Mouse (Mus musculus): ENCODE measurements around the gene Cpd.
"Not testable (repeated sequence)": the region's sequence is repeated elsewhere in the genome, so short reads cannot be mapped to it uniquely, and the experiment has no call there.

The Cpd gene

GRCm38 (mm10) chr11:76847354-76847753 is 536 bp upstream of the Cpd start:
- DNase-seq (ENCODE audit: low read depth, low spot score), result no peak

DNA sequence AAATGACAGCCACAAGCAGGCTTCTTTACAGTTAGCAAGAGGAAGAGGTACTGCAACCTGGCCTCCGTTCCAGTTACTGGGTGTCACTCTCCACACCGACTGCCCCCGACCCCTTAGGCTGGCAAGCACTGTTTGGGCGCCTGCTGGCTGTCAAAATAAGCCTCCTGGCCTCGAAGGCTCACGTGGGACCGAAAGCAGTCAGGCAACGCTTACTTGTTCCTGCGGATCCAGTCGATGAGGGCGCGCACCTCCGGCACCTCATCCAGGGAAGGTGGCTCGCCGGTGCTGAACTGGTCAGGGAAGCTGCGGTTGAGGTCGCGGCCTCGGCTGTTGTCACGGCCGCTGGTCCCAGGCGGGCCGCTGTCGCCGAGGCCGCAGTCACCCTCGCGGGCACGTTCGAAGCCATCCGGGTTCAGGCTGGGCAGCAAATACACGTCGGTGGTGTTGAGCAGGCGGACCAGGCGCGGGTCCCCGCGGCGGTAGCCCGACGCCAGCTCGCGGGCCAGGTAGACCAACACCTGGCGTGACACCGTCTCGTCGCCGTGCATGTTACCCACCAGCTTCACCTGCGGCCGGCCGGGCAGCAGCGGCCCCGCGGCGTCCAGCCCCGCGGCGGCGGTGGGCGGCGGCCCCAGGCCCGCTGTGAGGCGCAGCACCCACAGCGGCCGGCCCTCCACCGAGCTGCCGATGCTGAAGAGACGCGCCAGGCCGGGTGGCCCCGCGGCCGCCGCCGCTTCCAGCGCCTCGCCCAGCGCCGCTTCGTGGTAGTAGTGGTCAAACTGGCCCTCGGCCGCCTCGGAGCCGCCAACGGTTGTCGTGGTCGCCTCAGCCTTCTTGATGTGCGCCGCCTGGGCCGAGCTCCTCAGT is 574 bp downstream of the Cpd start:
- peak; percentile 34 for DNase-seq (ENCODE audit: low read depth, low spot score)

- no peak for DNase-seq (ENCODE audit: low read depth, low spot score)
Observed at GRCm38 (mm10) chr11:76845275-76845980, 1.4 kb downstream of the Cpd start.

GRCm38 (mm10) chr11:76838573-76838972 is 8.2 kb downstream of the Cpd start:
- no peak for DNase-seq (ENCODE audit: low read depth, low spot score)

DNA sequence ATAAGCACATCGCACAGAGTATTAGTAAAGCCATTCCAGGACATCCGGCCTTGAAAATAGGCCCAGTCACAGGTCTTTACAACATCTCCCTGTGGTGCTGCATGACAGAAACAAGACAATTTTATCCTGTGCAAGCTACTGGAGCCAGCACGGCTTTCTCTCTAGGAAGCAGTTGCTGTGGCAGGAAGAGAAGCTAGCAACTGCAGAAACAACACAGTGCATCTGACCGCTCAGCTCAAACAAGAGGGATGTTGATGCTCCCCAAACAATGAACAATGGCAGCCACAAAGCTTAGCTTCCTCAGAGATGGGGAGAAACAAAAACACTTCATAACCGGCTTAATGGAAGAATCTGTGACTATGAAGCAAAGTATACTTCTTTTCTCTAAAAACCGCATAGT is 10.5 kb downstream of the Cpd start:
- no peak for DNase-seq (ENCODE audit: low read depth, low spot score)

GRCm38 (mm10) chr11:76835868-76836267 is 10.9 kb downstream of the Cpd start:
- no peak for DNase-seq (ENCODE audit: low read depth, low spot score)

- no peak for DNase-seq (ENCODE audit: low read depth, low spot score)
Observed at GRCm38 (mm10) chr11:76834665-76835064, 12.2 kb downstream of the Cpd start.

DNA sequence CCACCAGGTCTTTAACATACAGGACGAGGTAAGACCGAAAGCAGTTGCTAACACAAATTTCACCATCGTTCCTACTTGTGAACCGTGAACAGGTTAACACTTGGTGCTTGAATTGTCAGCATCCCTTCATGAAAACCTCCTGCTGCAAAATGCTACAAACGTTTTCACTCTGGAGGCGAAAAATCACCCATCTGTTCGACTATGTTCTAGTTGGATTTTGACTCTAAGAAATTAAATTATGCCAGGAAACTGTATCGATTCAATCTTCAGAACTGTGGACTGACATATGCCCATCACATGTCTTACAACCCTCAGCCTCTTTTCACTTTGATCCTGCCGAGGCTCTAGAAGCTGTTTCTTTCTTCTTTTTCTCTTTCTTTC is 21.9 kb downstream of the Cpd start:
- no peak for DNase-seq (ENCODE audit: low read depth, low spot score)

DNA sequence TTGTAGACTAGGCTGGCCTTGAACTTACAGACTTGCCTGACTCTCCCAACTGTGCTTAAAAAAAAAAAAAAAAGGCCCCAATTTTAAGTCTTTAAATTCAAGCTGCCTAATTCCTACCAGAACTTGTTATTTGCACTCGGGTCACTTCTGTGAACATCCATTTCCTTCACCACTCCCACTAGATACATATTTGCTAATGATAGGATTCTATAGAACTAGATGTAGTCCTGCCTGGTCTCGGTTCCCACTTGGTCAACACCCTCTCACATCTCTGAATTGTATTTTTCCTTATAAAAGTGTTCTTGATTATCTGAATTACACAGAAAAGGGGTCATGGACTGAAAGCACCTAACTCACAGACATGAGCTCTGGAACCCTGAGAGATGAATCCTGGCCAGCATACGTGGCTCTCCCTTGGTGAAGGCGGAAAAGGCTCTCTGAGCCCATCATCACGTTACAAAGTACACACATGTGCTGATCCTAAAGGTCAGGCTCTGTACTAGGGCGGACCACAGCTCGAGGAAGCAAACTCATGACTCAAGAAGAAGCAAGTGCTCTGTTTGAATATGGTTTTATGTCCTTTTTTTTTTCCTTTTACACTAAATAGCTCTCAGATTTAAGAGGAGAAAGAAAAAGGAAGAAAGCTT is 22.5 kb downstream of the Cpd start:
- no peak for DNase-seq (ENCODE audit: low read depth, low spot score)

GRCm38 (mm10) chr11:76823641-76824040 is 23.2 kb downstream of the Cpd start:
- DNase-seq (ENCODE audit: low read depth, low spot score), result no peak

DNA sequence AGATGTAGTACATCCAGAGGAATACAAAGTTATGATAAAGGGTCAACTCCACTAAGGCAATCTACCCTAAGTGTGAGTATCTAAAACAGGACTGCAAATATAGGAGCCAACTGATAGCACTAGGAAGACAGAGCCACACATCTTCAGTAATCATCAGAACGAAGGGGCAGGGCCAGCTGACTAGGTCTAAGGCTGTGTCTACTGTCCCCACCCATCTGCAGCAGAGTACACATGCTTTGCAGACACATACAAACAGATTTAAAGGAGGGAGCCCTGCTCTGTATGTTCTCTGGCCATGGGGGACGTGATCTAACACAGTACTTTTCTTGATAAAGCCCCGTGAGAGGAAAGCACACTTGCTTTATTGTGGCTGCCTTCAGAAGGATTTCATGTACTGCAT is 25.5 kb downstream of the Cpd start:
- no peak for DNase-seq (ENCODE audit: low read depth, low spot score)

GRCm38 (mm10) chr11:76817664-76818063 is 29.2 kb downstream of the Cpd start:
- no peak for DNase-seq (ENCODE audit: low read depth, low spot score)

DNA sequence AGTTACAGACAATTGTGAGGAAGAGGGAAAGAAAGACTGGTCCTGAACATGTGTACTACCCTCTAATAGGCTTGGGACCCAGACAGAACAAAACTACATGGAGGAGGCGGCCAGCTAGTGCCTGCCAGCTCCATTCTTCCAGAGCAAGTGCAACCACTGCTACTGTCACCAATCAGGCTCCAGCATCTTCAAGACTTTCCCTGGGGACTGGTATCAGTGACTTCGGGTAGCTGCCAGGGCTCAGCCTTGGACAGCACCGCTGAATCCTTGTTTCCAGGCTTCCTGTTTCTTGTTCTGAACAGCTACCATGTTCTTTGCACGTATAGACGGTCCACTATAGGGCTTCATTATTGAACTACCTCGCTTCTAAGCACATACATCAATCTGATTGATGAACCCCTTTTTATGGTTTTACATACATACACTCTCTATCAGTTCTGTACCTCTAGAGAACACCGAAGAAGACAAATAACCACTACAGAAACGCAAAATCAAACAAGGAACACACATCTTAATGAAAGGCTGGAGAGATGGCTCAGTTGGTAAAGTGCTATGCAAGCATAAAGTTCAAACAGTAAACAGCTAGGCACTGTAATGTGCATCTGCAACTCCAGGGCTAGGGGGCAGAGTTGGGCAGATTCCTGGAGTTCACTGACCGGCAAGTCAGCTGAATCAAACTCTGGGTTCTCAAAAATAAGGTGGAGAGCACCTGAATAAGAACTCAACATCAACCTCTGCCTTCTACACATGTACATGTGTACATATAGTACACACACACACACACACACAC is 35.9 kb downstream of the Cpd start:
- DNase-seq (ENCODE audit: low read depth, low spot score), result no peak

GRCm38 (mm10) chr11:76809450-76809849 is 37.4 kb downstream of the Cpd start:
- no peak for DNase-seq (ENCODE audit: low read depth, low spot score)

- DNase-seq (ENCODE audit: low read depth, low spot score), result no peak
Observed at GRCm38 (mm10) chr11:76808550-76808949, 38.3 kb downstream of the Cpd start.

GRCm38 (mm10) chr11:76807007-76807679 is 39.7 kb downstream of the Cpd start:
- DNase-seq (ENCODE audit: low read depth, low spot score), result no peak

- DNase-seq (ENCODE audit: low read depth, low spot score), result no peak
Observed at GRCm38 (mm10) chr11:76806026-76806425, 40.8 kb downstream of the Cpd start.

DNA sequence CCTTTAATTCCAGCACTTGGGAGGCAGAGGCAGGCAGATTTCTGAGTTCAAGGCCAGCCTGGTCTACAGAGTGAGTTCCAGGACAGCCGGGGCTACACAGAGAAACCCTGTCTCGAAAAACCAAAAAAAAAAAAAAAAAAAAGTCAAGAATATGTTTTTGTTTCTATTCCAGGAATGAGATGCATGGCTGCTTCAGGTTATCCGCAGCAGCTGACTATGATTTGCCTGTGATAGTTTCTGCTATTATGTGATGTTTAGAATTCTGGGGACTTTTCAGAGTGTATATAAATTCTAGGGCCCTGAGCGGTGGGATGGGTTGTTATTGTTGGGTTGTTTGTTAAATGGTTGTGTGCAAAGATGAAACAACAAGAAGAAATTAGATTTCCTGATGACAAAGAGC is 41.7 kb downstream of the Cpd start:
- DNase-seq (ENCODE audit: low read depth, low spot score), result not testable (repeated sequence)

GRCm38 (mm10) chr11:76803266-76803665 is 43.6 kb downstream of the Cpd start:
- no peak for DNase-seq (ENCODE audit: low read depth, low spot score)

DNA sequence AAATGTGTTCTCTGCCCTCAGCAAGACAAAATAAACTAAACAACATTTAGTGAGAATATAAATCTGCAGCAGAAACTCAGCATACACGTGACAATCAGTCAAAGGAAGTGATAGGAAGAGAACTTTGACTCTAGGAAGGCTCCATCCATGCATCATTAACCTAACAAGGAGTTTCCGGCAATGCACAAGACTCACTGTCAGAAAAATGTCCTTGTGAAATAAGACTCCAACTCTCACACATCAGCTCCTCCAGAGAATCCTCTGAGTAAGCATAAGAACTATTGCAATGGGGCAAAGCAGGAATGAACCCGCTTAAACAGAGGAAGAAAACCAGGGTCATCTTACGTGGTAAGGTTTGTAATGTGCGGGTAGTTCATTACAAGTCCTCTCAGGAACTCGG is 49.6 kb downstream of the Cpd start:
- DNase-seq (ENCODE audit: low read depth, low spot score), result no peak

DNA sequence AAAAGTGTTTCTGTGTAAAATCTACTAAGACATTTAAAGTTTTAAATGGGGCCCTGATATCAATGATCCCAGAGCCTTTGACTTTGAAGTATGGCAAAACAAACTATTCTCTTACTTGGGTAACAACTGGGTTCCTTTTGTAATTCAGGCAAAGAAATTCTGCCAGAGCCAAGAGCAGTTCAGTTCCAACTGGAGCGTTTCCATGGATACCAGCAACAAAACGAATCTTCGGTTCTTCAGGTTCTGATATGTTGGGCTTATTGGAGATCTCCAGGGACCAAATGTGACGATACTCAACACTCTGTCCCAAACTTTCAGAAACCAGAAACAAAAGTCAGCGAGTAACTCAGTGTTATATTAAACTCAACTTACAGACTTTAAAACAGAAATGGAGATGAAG is 51.5 kb downstream of the Cpd start:
- DNase-seq (ENCODE audit: low read depth, low spot score), result no peak

Measured in WW6 (cell line).